Mouse (Mus musculus) frontal cortex, postnatal 14 days (tissue): Measurements from ENCODE around the gene Lnx2.

Experiments used
- DNase-seq, 2 experiments: peaks; one replicate each; pipeline ENCODE4 v3.0.0; 2022; ENCODE audit warnings: low spot score in 2 of 2

Lnx2 gene

GRCm38 (mm10) chr5:147018761-147019160 lies 57.6 kb downstream of the Lnx2 start:
- no peak for DNase-seq

DNA sequence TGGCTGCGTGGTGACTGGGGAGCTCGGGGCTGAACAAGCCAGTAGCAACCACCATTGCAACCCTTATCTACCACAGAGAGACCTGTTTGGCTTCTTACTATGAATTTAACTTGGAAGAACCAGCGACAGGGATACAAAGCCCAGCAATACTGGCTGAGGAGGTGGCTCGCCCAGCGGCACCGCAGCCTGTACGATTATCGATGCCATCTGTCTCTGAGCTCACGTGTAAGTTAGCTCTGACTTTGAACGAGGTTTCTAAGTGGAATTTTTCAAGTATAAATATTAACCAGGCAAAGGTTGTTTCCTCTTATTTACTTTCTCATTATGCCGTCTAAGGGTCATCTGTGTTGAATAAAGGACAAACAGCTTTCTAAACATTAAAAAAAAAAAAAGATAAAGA lies 58.9 kb downstream of the Lnx2 start:
- no peak for DNase-seq

DNA sequence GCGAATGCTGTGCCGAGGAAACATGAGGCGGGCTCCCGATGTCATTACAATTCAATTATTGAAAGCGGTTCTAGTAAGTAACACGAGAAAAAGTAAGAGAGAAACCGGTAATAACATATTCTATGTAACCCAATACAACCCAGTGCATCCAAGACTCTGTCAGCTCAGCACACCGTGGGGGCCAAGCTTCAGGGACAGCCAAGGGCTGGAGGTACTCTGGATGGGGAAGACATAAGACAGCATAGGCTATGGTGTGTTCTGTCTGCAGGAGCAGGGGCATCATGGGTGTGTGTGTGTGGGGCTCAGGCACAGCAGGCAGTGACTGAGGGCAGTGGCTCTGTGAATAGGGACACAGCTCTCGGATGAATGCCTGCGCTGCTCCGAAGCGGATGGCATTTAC lies 59.8 kb downstream of the Lnx2 start:
- no peak for DNase-seq

DNA sequence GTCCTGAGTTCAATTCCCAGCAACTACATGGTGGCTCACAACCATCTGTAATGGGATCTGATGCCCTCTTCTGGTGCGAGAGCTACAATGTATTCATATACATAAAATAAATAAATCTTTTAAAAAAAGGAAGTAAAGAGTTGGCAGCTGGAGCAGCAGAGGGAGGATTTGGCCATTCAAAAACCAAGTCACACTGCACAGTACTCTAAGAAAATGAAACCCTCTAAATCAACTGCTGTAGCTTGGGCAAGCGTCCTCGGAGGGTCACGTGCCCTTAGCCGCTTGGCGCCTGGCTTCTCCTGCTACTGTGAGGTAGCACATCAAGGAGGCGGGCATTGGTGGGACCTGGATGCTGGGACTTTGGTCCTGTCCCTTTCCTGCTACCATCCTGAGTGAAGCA lies 61.2 kb downstream of the Lnx2 start:
- no peak for DNase-seq

DNA sequence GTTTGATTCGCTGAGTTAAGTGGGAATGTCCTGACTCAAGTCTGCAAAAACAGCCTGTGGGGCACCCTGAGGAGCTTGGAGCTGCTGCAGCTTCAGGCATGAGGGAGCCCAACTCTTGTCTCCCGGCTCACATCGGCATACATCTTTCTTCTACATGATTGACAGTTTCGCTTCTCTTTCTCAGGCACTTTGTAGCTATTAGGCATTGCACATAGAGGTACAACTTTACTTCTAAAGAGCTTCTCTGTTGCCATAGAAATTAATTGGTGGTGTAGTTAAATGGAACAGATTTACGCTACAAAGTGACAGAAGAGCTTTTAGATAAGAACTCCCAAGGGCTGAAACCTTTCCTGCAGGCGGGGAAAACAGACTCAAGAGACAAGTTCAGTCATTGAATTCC lies 62.5 kb downstream of the Lnx2 start:
- no peak for DNase-seq

- no peak for DNase-seq
These were observed 65.1 kb downstream of the Lnx2 start for GRCm38 (mm10) chr5:147011333-147011732.

DNA sequence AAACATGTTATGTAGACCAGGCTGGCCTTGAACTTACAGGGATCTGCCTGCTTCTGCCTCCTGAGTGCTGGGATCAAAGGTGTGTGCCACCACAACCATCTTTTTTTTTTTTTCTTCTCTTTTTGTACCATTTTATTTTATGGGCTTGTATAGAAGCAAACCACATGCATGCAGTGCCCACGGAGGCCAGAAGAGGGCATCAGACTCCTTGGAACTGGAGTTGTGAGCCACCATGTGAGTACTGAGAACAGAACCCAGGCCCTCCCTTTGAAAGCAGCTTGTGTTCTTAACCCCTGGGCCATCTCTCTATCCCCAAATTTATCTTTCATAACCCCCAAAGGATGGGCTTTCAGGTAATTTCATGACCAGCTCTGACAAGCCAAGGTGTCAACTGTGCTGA lies 73.1 kb downstream of the Lnx2 start:
- no peak for DNase-seq

DNA sequence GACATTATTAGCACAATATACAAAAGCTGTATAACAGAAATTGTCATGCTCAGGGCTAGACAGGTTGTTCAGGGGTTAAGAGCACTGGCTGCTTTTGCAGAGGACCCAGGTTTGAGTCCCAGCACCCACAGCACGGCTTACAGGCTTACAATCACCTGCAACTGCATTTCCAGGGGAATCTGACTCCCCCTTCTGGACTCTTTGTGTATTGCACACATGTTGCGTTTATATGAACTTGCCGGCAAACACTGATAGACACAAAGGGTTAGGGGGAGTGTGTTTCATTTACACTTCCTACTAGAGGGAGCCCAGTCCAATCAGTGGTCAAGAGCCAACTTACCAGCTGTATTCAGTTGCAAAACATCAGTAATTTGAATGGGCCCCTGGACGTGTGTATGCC lies 75.1 kb downstream of the Lnx2 start:
- no peak for DNase-seq

GRCm38 (mm10) chr5:146998802-146999201 lies 77.6 kb downstream of the Lnx2 start:
- no peak for DNase-seq

DNA sequence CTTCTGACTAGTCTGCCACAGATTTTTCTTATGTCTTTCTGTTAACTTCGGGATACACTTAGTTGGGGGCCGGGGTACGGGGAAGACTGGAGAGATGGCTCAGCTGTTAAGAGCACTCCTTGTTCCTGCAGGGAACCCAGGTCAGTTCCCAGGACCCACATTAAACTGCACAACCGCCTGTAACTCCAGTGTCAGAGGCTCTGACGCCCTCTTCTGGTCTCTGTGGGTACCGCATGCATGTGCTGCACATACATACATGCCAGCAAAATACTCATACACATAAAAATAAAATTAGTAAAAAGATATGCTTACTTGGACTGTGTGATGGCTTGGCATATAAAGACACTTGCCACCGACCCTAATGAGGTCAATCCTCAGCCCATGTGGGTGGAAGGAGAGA lies 79.6 kb downstream of the Lnx2 start:
- DNase-seq, result no peak

DNA sequence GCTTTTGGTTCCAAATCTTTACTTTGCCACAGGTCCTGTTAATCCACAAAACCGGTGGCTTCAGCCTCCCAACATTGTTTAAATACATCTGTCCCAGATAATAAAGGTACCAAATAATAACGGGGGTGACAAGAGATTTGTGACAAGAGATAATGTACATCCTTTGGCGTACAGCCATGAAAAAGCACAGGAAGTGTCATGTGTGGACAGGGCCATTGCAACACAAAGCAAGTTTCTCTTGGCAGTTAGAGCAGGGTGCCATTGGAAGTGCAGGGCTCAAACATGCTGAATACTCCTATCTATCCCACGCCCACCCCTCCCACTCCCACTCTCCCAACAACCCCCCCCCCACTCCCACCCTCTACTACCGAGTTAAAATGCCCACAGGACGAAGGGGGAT lies 81.4 kb downstream of the Lnx2 start:
- no peak for DNase-seq

DNA sequence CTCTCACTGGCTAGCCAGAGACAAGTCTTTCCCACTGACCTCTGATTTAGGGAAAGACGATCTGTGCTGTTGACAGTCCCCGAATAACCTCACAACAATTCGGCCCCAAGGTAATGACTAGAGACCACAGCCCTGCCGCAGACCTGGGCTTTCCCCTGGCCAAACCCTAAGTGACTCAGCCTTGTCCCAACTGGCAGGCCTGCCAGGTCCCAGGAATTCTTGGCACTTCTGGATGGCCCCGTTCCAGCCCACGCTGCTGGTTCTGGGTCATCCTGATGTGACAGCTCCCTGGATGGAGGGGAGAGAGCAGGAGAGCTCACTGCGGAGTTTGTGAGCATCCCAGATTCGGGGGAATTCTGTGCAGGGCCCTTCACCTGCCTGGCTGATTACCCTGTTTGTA lies 82.9 kb downstream of the Lnx2 start:
- DNase-seq, result no peak

DNA sequence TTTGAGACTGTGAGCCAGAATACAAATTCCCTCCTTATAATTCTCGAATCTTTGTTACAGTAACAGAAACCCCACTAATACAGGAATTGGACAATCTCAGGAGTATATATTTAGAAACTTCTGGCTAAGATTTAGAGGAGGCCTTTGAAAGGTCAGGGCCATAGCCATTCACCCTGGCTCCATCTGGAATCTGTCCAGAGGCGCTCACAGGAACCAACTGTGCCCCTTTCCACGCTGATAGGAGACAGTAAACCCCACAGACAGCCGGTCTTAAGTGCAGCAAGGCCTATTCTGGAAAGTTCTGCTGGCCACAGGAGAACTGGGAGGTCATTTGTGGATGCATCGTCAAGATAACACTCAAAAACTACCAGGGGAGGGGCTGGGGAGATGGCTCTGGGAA lies 87.3 kb downstream of the Lnx2 start:
- DNase-seq, result no peak

- DNase-seq, result no peak
These were observed 88.8 kb downstream of the Lnx2 start for GRCm38 (mm10) chr5:146987588-146987987.

DNA sequence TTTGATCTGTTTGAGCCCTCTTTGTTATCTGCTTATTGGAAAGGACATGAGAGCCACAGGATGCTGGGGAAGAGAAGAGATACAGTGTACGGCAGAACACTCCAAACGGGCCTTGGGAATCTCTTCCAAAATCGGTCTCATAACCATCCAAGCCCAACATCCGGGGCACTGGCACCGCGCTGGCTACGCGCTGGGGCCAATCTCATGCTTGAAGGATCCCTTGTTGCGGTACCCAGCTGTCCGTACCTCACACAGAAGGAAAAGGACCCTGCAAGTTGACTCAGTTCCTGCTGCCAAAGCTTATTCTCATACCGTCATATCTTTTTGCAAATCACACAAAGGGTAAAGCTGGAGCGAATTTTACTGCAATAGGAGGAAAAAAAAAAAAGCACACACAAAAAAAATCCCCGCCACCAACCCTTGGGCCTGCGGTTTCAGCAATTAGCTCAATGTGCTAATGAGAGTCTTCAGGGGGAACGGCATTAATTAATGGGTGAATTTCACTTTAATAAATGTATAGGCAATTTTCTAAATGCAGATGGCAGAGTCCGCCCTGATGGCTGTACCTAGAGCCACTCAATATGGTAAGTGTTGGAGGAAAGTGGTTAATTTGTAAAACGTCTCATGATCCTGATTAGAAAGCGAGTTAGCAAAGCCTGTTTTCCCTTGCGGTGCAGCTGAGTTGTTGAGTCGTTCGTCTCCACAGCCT lies 90.5 kb downstream of the Lnx2 start:
- no peak for DNase-seq

DNA sequence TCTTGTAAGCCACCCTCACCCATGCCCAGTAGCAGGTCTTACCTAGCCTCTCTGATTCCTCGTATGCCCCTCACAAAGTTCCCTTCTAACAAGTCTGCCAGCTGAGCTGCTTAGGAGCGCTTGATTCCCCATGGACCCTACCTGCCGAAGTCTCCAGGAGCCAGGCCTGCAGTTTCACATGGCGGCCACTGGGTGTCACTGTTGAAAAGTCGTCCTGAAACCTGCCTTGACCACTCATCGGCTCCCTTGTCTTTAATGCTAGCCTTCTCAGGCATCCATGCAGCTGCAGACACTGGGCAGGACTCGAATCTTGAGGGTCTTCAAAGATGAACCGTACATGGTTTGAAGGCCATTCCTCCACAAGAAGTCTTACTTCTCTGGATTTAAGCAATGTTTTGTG lies 93.2 kb downstream of the Lnx2 start:
- DNase-seq, result peak in 1 of 2 experiments; percentile 42

- no peak for DNase-seq
These were observed 95.0 kb downstream of the Lnx2 start for GRCm38 (mm10) chr5:146981376-146981775.

GRCm38 (mm10) chr5:146974781-146975123 lies 101.6 kb downstream of the Lnx2 start:
- no peak for DNase-seq

DNA sequence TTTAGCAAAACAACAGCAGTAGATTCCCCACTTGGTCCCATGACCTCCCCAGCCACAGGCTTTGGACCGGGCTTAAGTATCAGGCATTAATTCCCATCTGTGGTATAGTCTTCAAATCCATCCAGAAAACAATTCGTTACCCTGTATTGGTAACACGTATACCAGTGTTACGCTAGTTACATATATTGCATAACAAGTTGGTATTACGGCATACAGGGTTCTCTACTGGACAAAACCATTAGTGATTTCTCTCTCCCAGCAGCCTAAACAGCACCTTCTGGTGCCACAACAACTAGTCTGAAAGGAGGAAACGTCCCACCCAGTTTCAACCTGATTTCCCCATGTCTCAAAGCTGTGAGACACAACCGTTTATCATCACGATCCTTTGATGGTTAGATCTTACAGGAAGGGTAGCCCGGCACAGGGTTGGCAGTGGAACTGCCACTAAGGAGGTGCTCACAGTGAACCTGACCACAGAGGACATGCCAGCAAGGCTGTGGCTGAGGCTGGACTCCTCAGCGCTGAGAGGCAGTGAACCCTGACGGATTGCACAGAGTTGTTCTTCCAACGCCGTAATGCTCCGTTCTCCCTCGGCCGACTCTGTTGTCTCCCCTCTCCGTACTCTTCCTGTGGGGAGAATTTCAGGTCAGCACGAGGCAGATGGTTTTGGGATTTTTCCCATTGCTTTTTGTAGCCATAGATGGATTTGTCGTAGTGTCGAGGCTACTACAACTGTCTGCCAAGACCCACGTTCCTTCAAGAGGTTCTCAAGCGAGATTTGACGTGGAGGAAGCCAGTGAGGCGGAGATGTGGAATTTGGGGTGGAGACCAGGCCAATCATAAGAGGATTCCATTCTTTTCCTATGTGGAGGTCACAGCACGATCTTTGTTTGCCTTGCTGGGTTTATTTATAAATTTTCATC lies 102.3 kb downstream of the Lnx2 start:
- no peak for DNase-seq

DNA sequence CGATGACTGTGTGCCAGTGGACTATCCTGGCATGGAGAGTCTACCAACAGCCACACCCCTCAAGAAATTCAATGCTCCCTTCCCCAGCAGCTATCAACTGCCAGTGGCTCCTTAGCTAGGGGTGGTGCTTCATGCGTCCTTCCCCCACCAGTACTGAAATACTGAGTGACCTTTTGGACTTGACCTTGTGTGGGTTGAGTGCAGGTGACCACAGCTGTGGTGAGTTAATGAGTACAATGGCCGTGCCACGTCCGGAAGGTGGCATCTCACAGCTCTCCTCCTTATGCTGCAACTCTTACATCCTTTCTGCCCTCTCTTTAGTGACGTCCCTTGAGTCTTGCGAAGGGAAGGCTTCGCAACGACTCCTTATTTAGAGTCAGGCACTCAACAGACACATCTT lies 103.0 kb downstream of the Lnx2 start:
- DNase-seq, result no peak

DNA sequence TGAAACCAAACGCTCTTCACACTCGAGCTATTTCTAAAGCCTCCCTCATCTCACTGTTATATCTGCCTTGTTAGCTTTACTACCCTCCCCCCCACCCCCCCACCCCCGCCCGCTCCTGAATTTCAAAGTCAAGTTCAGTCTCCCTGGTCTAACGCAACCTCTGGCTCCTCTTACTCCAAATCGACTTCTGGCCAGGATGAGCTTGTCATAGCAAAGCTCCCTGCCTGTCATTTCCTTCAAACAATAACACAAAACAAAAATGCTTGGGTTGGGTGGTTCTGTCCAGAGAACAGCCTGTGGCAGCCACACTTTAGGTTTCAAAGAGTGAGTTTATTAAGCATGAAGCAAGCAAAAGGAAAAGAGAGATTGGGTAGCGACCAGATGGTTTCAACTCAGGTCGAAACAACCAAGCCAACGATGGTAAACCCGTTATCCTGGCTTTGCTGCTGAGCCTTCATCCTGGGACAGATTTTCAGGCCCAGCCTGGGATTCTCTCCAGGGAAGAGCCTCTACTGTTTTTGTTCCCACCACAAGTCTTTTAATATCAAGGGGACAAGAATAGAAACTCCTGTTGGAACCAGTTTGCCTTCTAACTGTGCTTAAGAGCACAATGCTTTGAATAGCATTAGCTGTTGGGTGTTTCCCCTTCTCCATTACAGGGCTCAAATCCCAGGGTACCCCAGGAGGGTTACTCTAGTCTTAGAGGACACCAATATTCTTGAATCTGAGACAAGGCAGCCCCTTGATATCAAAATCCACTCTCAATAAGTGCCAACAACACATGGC lies 104.4 kb downstream of the Lnx2 start:
- DNase-seq, result no peak

GRCm38 (mm10) chr5:146968695-146969393 lies 107.5 kb downstream of the Lnx2 start:
- no peak for DNase-seq
